Mouse (Mus musculus) ES-E14 (cell line): Measurements from ENCODE around the gene Poc1a.

Experiments
- CHD2 ChIP-seq: IDR thresholded peaks from 2 replicates; pipeline ENCODE4 v1.6.1; 2014; ENCODE audit warnings: mild to moderate bottlenecking, low read depth, low read length, inconsistent platforms
- MAFK ChIP-seq: IDR thresholded peaks from 2 replicates; pipeline ENCODE4 v1.6.1; 2014; ENCODE audit warnings: mild to moderate bottlenecking, low read depth, low read length, inconsistent platforms; ENCODE audit not compliant: insufficient read depth

- TF ChIP-seq CHD2, result no peak
- TF ChIP-seq MAFK, result no peak
These were observed 90.9 kb downstream of the Poc1a start for GRCm38 (mm10) chr9:106371776-106372175.
